Mouse (Mus musculus) thymus, postnatal 4 days (tissue): Measurements from ENCODE around the gene Depdc5.
A peak's percentile ranks its signal among the peaks of the same experiment; 100 is the strongest.
"Not testable (repeated sequence)": the region's sequence is repeated elsewhere in the genome, so short reads cannot be mapped to it uniquely, and the experiment has no call there.

ENCODE experiments used
- DNase-seq: peaks from one replicate; pipeline ENCODE4 v3.0.0; 2021

Gene Depdc5

GRCm38 (mm10) chr5:32919281-32919680 is 55.8 kb downstream of the Depdc5 start:
- DNase-seq: not testable (repeated sequence)

- no peak for DNase-seq
These were observed 59.4 kb downstream of the Depdc5 start for GRCm38 (mm10) chr5:32922906-32923305.

DNA sequence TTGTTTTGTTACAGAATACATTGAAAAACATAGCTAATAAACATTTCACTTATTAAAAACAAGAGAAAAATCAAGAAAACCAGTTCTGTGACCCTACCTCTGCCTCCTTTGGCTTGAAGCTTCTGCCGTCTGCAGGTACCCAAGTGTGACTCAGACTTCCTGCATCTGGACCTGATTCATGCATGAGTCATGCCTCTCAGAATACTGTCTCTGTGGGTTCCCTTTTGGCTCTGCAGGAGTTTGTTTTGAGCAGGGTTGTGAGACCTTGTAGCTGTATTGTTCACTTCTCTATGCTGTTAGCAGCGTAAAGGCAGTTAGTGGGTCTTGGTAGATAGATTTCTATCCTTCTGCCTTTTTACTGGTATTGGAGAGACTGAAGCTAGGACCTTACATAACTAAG is 67.3 kb downstream of the Depdc5 start:
- DNase-seq: no peak

DNA sequence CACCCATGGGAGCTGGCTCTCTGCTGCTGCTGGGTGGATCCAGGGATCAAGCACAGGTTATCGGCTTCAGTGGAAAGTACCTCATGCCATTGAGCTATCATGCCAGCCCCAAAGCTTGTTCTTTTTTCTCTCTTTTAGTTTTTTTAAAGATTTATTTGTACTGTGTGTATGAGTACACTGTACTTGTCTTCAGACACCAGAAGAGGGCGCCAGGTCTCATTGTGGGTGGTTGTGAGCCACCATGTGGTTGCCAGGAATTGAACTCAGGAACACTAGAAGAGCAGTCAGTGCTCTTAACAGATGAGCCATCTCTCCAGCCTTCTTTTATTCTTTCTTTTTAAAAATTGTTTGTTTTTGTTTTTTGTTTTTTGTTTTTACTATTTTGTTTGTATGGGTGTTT is 71.2 kb downstream of the Depdc5 start:
- peak; percentile 67 for DNase-seq

DNA sequence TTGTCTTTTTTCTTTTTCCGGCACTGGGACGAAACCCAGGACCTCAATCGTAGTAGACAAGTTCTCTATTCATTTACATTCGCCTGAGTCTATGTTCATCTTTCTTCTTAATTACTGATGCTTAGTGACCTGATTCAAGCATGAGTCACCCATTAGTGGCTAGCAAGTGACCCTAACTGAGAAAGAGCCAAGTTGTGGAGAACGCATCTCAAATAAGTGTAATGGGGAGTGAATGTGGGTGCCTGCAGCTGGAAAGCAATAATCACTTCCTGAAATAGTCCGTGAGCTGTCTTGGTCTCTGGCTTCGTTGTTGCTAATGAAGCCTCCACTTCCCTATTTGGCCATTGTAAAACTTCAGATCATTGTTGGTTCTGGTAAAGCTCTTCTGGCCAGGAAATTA is 77.1 kb downstream of the Depdc5 start:
- DNase-seq: no peak

DNA sequence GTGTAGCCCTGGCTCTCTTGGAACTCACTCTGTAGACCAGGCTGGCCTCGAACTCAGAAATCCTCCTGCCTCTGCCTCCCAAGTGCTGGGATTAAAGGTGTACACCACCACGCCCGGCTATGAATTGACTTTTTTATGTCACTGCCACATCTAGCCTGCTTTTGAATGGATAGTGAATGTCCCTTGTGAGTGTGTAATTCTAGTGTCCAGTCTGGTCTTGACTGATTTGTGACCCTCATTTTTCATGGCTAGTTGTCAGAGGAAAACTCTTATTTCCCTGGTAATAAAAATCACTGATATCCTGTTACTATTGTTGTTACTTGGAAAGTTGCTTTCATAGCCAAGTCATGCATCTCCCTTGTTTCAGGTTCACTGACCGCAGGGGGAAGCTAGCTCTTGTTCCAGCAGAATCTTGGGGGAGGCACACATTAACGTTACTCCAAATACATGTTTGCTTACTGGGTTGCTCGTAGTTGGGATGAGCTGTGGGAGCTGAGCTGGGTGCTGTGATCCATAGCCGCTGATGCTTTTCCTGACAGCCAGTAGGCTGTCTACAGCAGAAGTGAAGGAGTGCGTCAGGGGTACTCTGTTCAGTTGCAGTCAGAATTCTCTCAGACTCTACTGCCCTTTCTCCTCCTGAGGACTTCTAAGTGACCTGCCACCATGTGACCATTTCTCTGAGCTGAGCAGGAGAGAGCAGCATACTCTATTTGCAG is 77.9 kb downstream of the Depdc5 start:
- no peak for DNase-seq

DNA sequence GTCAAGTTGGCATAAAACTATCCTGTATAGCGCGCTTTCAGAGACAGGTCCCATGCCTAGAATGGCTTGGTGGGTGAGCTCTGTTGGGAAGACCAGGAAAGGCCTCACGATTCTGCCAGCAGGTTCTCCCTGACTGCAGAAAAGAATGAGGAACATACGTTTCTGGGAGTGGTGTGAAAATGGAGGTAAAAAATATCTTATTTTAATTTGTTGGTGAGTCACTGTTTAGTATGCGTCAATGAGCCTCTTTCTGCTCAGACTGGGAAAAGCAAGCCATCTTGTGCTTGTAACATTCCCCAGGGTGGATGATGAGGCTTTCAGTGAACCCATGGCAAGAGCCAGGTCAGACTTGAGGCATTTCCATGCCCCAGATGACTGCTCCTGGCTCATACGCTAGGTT is 86.6 kb downstream of the Depdc5 start:
- DNase-seq: no peak

DNA sequence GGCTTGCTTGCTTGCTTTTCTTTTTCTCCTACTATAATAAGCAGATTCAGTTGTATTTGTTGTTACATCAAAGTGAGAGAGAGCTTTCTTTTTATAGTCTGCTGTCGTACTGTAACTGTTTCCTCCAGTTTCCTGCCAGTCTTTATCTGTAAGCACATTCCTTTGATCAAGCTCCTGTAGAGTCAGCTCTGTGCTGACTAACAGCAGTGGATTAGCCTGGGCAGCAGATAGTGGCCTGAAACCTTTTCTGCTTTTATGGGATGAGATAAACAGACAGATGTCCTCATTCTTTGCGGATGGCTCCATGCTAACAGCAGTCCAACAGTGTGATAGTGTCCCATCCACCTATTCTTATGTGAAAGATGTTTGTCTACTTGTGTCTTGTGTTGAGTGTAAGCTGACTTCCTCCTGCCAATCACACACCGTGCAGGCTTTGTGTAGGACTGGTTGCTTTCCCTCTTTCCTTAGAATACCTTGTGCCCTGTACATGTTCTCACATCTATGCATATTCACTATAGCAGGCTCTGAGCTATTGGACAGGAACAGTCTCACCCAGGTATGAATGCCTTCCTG is 87.3 kb downstream of the Depdc5 start:
- peak; percentile 9 for DNase-seq

DNA sequence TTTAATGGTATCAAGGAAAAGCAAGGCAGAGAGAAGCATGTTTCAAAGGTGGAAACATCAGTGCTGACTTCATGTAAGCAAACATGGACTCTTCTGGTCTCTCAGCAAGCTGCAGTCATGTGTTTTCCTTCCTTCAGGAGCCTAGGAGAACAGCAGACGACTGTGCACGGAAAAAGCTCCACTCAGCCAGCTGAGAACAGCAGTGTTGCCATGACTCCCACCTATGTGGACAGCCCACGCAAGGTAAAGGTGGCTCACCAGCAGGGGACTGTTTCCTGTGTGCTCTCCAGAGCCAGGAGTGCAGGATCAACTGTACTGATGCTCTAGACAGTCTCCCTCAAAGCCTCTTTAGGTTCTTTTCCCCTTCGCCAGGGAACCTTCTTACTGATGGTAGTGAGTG is 92.2 kb downstream of the Depdc5 start:
- no peak for DNase-seq

DNA sequence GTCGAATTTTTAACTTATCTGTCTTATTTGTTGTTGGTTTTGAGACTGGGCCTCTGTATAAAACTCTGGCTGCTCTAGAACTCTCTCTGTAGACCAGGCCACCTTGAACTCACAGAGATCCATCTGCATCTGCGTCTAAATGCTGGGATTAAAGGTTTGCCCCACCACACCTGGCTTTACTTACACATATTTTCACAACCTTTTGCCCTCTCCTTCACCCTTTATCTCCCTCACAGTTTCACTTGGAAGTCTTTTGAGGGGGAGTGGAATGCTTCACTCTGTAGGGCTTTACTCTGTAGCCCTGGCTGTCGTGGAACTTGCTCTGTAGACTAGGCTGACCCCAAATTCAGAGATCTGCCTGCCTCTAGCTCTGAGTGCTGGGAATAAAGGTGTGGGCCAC is 98.1 kb downstream of the Depdc5 start:
- DNase-seq: no peak

GRCm38 (mm10) chr5:32962581-32962980 is 99.1 kb downstream of the Depdc5 start:
- DNase-seq: no peak

- no peak for DNase-seq
These were observed 113.0 kb downstream of the Depdc5 start for GRCm38 (mm10) chr5:32976541-32976940.

- DNase-seq: no peak
These were observed 113.7 kb downstream of the Depdc5 start for GRCm38 (mm10) chr5:32977179-32977578.

GRCm38 (mm10) chr5:32985379-32985778 is 121.9 kb downstream of the Depdc5 start:
- no peak for DNase-seq

DNA sequence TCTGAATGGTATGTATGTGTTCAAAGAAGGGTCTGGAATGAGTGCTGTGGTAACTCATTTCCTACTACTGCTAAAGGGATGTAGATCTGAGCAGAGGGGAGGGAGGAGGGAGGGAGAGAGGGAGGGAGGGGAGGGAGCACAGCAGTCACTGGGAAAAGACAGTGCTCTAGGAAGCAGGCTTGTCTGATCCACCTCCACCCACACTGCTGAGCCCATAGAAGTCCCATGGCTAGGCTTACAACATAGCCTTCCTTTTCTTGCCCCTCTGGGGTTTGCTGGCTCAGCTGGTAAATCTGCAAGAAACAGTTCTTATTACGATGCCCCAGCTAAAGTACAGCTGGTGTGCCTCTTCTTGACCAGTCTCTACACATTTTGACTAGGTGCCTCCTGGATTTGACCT is 124.4 kb downstream of the Depdc5 start:
- DNase-seq: no peak

GRCm38 (mm10) chr5:32989959-32990640 is 126.6 kb downstream of the Depdc5 start:
- DNase-seq: no peak

- no peak for DNase-seq
These were observed 127.7 kb downstream of the Depdc5 start for GRCm38 (mm10) chr5:32991152-32991551.

DNA sequence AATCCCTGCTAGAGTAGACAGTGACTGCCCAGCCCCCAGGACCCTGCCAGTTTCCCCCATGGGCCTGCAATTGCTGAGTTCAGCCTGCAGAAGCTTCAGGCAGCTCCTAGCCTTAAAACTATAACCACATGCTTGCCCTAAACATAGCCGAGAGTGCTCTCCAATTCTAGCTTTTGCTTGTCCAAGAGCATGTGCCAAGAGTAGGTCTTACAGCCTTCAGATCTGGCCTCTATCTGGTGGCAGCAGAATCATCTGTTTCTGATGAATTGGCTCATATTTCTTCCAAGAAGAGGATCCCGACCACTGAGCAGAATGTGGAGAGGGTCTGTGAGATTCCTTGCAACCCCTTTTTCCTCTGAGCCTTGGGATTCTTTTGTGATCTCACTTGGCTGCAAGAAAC is 131.0 kb downstream of the Depdc5 start:
- DNase-seq: no peak

GRCm38 (mm10) chr5:32995756-32996155 is 132.3 kb downstream of the Depdc5 start:
- DNase-seq: no peak

GRCm38 (mm10) chr5:32996560-32996959 is 133.1 kb downstream of the Depdc5 start:
- no peak for DNase-seq

- no peak for DNase-seq
These were observed 134.2 kb downstream of the Depdc5 start for GRCm38 (mm10) chr5:32997686-32998085.

GRCm38 (mm10) chr5:32998783-32999182 is 135.3 kb downstream of the Depdc5 start:
- DNase-seq: no peak

DNA sequence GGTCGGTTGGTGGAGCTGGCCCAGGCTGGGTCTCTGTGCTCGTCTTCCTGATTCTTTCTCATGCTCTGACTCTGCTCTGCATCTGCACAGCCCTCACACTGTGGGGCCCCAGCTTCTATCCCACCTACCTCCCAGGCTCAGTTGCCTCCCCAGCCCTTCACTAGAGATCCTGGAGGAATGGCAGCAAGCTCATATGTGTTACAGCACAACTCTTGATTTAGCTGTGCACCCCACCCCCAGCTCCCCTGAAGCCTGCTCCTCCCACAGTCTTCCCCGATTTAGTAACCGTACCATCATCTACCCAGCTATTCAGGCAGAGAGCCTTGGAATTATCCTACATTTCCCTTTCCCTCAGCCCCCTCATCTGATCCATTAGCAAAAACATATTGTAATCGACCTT is 137.6 kb downstream of the Depdc5 start:
- DNase-seq: no peak

DNA sequence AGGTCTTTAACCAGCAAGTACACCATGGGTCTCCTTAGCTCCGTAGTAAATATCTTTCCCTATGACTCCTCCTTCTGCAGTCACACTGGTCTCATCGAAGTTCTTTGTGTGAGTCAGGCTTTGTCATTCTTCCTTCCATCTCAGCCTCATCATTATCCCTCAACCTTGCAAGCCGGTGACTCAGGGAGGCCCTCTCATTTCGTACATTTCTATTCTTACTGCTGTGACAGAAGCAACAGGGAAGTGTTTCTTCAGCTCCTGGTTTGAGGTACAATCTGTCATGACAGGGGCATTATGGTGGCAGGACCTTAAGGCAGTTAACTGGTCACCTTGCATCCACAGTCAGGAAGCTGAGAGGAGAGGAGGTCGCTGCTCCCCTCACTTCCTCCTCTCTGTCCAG is 139.3 kb downstream of the Depdc5 start:
- no peak for DNase-seq
